Mouse (Mus musculus): ENCODE data around the gene Eno2. TPM values are rescaled to one million over a fixed set of nuclear protein-coding genes. Genes with fewer than 3 reads are reported as not detected.
"Not testable (repeated sequence)": the region's sequence is repeated elsewhere in the genome, so short reads cannot be mapped to it uniquely, and the experiment has no call there.

Eno2 gene
- polyA plus RNA-seq, 1 experiment from 2014 or later, result 34.6 TPM

DNA sequence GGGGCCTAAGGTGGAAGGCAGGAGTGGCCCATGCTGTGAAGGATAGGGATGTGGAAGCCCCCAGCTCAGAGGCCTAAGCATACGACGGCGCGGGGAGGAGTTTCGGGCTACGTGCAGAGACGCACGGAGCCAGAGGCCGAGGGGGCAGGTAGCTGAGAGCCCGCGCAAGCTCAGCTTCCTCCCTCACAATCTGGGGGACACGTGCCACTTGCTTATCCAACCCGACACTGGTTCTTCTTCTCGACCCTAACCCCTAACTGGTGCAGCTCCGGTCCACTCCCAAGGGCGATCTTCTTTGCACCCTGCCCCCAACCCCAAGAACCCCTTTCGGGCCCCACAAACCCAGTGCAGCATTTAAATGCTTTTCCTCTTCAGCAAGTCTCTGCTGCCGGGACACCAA lies 44.0 kb upstream of the Eno2 start:
- peak overlapping the region; percentile 60 for H3K4me3 ChIP-seq (ENCODE audit: low read depth, low read length)
- H3K9ac ChIP-seq (ENCODE audit: low read length), result peak overlapping the region; percentile 88
- peak overlapping the region; percentile 85 for H3K27ac ChIP-seq (ENCODE audit: low read depth, low read length)
- no peaks in the 10 kb centered on the region for H3K27me3 ChIP-seq (replicated peaks; ENCODE audit: control insufficient read depth, insufficient read depth, low read length)
- H3K36me3 ChIP-seq (ENCODE audit: control insufficient read depth, insufficient read depth, low read length), result peaks cover 56% of the 10 kb centered on the region
- ATAC-seq (peak; percentile 63), DNase-seq (ENCODE audit: low spot score) (peak; percentile 79)
- H3K9me3 ChIP-seq (replicated peaks; ENCODE audit: control insufficient read depth, low read length), result no peaks in the 10 kb centered on the region
- H3K4me1 ChIP-seq (ENCODE audit: control insufficient read depth, insufficient read depth, low read length), result peaks cover 20% of the 10 kb centered on the region
- peak overlapping the region; percentile 80 for H3K4me2 ChIP-seq (ENCODE audit: low read length)
- 0% methylated on average over 18 of the region's 18 CpGs for WGBS

DNA sequence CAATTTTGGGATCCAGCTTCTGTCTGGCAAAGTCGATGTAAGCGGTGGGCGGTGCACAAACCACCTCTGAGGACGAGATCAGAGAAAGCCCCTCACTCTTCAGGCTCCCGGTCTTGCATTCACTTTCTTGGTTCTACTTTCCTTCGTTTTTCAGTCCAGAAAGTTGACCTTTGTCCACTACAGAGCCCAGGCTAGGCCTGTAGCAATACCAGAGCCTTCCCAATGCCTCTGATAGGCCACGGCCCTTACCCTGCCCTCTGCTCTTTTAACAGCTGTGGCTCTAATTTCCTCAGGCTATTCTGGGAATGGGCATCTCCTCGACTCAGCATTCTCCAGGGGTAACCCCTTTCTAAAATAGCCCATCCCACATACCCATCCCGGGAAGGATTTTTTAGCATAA lies 43.4 kb upstream of the Eno2 start:
- DNase-seq (ENCODE audit: low spot score) (no peak), ATAC-seq (no peak)
- Histone ChIP-seq H3K4me2 (ENCODE audit: low read length) (peak overlapping the region; percentile 80), H3K9ac (ENCODE audit: low read length) (peak overlapping the region; percentile 88), H3K27me3 (replicated peaks; ENCODE audit: control insufficient read depth, insufficient read depth, low read length) (no peaks in the 10 kb centered on the region), H3K4me3 (ENCODE audit: low read depth, low read length) (peak overlapping the region; percentile 60), H3K4me1 (ENCODE audit: control insufficient read depth, insufficient read depth, low read length) (peaks cover 20% of the 10 kb centered on the region), H3K9me3 (replicated peaks; ENCODE audit: control insufficient read depth, low read length) (no peaks in the 10 kb centered on the region), H3K36me3 (ENCODE audit: control insufficient read depth, insufficient read depth, low read length) (peaks cover 49% of the 10 kb centered on the region), H3K27ac (ENCODE audit: low read depth, low read length) (peak overlapping the region; percentile 14; the same call in 1 of the 2 replicates)
- WGBS, result 17% methylated on average over 9 of the region's 9 CpGs

DNA sequence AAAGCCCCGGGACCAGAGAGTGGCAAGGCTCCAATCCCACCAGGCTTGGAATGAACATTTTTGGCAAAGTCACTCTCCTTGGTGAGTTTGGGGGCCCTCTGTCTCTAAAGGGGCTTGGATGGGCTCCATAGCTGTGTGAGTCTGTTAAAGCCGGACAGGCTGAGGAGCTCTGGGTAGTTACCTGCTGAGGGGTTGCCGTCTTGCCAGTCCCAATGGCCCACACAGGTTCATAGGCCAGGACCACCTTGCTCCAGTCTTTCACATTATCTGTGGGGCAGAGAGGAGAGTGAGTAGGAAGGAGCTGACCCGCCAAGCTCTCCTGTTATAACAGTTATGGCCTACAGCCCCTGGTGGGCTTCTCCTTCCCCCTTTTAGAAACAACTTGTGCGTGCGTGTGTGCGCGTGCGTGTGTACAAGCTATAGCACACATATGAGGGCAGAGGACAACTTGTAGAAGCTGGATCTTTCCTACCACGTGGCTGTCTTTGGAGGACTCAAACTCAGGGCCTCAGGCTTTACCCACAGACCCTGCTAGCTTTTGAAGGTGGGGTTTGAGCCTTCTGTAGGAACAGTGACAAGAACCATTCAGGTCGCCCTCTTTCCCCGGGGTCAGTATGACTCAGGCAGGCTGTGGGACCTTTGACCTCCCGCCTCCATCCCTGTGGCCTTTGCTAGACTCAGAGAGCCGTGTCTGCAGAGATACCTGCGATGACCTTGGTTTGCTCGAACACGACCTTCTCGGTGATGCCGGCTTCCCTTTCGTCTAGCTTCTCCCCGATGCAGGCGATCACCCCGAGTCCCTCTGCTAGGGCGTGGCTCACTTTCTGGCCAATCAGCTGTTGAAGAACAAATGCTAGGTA lies 42.5 kb upstream of the Eno2 start:
- no peaks in the 10 kb centered on the region for H3K9me3 ChIP-seq (replicated peaks; ENCODE audit: control insufficient read depth, low read length)
- H3K27me3 ChIP-seq (replicated peaks; ENCODE audit: control insufficient read depth, insufficient read depth, low read length), result no peaks in the 10 kb centered on the region
- ATAC-seq (no peak), DNase-seq (ENCODE audit: low spot score) (no peak)
- H3K9ac ChIP-seq (ENCODE audit: low read length), result peak overlapping the region; percentile 88
- peak overlapping the region; percentile 60; the same call in 1 of the 2 replicates for H3K4me3 ChIP-seq (ENCODE audit: low read depth, low read length)
- H3K36me3 ChIP-seq (ENCODE audit: control insufficient read depth, insufficient read depth, low read length), result peaks cover 40% of the 10 kb centered on the region
- WGBS, result 87% methylated on average over 24 of the region's 24 CpGs
- H3K4me1 ChIP-seq (ENCODE audit: control insufficient read depth, insufficient read depth, low read length), result peaks cover 20% of the 10 kb centered on the region
- peak overlapping the region; percentile 80 for H3K4me2 ChIP-seq (ENCODE audit: low read length)
- H3K27ac ChIP-seq (ENCODE audit: low read depth, low read length), result no peak overlapping the region

DNA sequence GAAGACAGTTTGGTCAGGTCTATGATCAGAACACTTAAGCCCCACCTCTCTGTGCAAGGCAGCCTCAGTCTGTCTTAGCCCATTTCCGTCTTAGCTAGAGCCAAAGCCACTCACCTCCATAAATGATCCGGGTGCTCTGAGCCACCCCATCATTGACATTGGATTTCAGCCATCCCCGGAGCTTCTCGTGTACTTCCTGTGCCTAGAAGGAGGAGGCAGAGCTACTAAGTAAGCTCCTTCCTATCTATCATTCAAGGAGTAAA lies 41.9 kb upstream of the Eno2 start:
- WGBS, result 85% methylated on average over 4 of the region's 4 CpGs
- Histone ChIP-seq H3K9ac (ENCODE audit: low read length) (no peak overlapping the region), H3K36me3 (ENCODE audit: control insufficient read depth, insufficient read depth, low read length) (peaks cover 34% of the 10 kb centered on the region), H3K4me3 (ENCODE audit: low read depth, low read length) (no peak overlapping the region), H3K27ac (ENCODE audit: low read depth, low read length) (no peak overlapping the region), H3K27me3 (replicated peaks; ENCODE audit: control insufficient read depth, insufficient read depth, low read length) (no peaks in the 10 kb centered on the region), H3K4me2 (ENCODE audit: low read length) (no peak overlapping the region), H3K4me1 (ENCODE audit: control insufficient read depth, insufficient read depth, low read length) (peaks cover 20% of the 10 kb centered on the region), H3K9me3 (replicated peaks; ENCODE audit: control insufficient read depth, low read length) (no peaks in the 10 kb centered on the region)
- ATAC-seq (no peak), DNase-seq (ENCODE audit: low spot score) (no peak)

DNA sequence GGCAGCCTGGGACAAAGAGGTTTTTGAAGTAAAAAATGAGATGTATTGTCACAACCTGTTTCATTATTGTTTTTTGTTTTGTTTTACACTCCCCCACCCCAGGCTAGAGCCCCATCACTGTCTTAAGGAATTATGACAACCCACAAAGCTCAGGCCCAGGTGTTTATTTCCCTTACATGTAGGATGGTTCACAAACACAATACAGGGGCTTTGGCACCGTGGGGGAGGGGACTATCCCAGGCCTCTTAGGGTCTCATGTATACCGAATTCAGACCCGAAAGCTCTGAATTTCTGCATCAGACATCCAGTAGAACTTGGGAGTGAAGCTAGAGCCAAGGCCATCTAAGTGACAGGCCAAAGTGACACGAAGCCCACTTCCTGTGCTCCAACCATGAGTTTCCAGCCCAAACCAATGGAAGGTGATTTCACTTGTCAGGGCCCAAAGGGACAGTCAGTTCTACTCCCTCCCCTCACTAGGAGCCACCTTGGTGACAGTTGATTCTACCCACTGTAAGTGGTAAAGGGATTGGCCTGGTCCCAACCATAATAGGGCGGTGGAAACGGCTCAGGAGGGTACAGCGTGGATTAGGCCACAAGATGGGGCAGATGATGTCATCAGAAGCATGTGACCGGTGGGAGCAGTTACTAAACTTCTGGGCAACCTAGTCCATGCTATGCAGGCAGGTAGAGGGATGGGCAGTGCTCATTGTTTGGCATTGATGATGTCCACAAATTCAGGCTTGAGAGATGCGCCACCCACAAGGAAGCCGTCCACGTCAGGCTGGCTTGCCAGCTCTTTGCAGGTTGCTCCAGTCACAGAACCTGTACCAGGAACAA lies 41.3 kb upstream of the Eno2 start:
- not testable (repeated sequence) for H3K9ac ChIP-seq (ENCODE audit: low read length); H3K27me3 ChIP-seq (replicated peaks; ENCODE audit: control insufficient read depth, insufficient read depth, low read length); ATAC-seq; H3K9me3 ChIP-seq (replicated peaks; ENCODE audit: control insufficient read depth, low read length); DNase-seq (ENCODE audit: low spot score); H3K4me3 ChIP-seq (ENCODE audit: low read depth, low read length); H3K4me2 ChIP-seq (ENCODE audit: low read length); H3K27ac ChIP-seq (ENCODE audit: low read depth, low read length)
- H3K4me1 ChIP-seq (ENCODE audit: control insufficient read depth, insufficient read depth, low read length), result peaks cover 23% of the 10 kb centered on the region
- H3K36me3 ChIP-seq (ENCODE audit: control insufficient read depth, insufficient read depth, low read length), result peaks cover 29% of the 10 kb centered on the region
- 79% methylated on average over 10 of the region's 11 CpGs for WGBS

DNA sequence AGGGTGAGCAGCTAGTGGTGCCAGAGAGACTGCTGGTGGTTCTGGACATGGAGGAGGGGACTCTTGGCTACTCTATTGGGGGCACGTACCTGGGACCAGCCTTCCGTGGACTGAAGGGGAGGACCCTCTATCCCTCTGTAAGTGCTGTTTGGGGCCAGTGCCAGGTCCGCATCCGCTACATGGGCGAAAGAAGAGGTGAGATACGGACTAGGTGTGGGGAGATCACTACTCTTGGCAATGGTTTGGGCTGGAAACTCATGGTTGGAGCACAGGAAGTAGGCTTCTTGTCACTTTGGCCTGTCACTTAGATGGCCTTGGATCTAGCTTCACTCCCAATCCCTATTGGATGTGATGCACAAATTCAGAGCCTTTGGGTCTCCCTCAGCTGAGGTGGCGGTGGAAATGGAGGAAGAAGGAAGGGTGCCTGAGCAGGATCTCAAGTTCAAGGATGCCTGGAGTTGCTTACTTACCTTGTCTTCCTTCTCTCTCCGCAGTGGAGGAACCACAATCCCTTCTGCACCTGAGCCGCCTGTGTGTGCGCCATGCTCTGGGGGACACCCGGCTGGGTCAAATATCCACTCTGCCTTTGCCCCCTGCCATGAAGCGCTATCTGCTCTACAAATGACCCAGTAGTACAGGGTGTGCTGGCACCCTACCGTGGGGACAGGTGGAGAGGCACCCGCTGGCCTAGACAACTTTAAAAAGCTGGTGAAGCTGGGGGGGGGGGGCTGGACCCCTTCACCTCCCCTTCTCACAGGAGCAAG lies 40.5 kb upstream of the Eno2 start:
- Histone ChIP-seq H3K36me3 (ENCODE audit: control insufficient read depth, insufficient read depth, low read length) (peaks cover 23% of the 10 kb centered on the region), H3K27ac (ENCODE audit: low read depth, low read length) (peak overlapping the region; percentile 39; the same call in 1 of the 2 replicates), H3K4me1 (ENCODE audit: control insufficient read depth, insufficient read depth, low read length) (peaks cover 23% of the 10 kb centered on the region), H3K27me3 (replicated peaks; ENCODE audit: control insufficient read depth, insufficient read depth, low read length) (no peaks in the 10 kb centered on the region), H3K4me2 (ENCODE audit: low read length) (peak overlapping the region; percentile 95), H3K9me3 (replicated peaks; ENCODE audit: control insufficient read depth, low read length) (no peaks in the 10 kb centered on the region), H3K4me3 (ENCODE audit: low read depth, low read length) (peak overlapping the region; percentile 42), H3K9ac (ENCODE audit: low read length) (peak overlapping the region; percentile 72)
- DNase-seq (ENCODE audit: low spot score) (no peak), ATAC-seq (no peak)
- 34% methylated on average over 14 of the region's 14 CpGs for WGBS

DNA sequence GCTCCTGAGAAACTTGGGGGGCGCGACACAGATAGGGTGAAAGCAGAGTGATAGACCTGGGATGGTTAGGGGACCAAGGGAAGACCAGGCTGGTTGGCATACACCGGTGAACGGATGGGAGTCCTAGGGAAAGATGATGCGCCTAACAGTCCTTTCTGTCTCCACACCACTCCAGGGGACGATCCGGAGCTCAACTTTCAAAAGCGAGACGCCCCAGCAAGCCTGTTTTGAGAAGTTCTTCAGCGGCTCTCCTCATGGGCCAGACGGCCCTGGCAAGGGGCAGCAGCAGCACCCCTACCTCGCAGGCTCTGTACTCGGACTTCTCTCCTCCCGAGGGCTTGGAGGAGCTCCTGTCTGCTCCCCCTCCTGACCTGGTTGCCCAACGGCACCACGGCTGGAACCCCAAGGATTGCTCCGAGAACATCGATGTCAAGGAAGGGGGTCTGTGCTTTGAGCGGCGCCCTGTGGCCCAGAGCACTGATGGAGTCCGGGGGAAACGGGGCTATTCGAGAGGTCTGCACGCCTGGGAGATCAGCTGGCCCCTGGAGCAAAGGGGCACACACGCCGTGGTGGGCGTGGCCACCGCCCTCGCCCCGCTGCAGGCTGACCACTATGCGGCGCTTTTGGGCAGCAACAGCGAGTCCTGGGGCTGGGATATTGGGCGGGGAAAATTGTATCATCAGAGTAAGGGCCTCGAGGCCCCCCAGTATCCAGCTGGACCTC lies 39.7 kb upstream of the Eno2 start:
- ATAC-seq, result peak; percentile 23
- no peaks in the 10 kb centered on the region for H3K9me3 ChIP-seq (replicated peaks; ENCODE audit: control insufficient read depth, low read length)
- peaks cover 19% of the 10 kb centered on the region for H3K4me1 ChIP-seq (ENCODE audit: control insufficient read depth, insufficient read depth, low read length)
- DNase-seq (ENCODE audit: low spot score), result peak; percentile 77
- H3K36me3 ChIP-seq (ENCODE audit: control insufficient read depth, insufficient read depth, low read length), result peaks cover 21% of the 10 kb centered on the region
- H3K27me3 ChIP-seq (replicated peaks; ENCODE audit: control insufficient read depth, insufficient read depth, low read length), result no peaks in the 10 kb centered on the region
- H3K9ac ChIP-seq (ENCODE audit: low read length), result peak overlapping the region; percentile 72
- WGBS, result under 1% methylated on average over 35 of the region's 35 CpGs
- H3K4me3 ChIP-seq (ENCODE audit: low read depth, low read length), result peak overlapping the region; percentile 42
- peak overlapping the region; percentile 72 for H3K27ac ChIP-seq (ENCODE audit: low read depth, low read length)
- H3K4me2 ChIP-seq (ENCODE audit: low read length), result peak overlapping the region; percentile 95

DNA sequence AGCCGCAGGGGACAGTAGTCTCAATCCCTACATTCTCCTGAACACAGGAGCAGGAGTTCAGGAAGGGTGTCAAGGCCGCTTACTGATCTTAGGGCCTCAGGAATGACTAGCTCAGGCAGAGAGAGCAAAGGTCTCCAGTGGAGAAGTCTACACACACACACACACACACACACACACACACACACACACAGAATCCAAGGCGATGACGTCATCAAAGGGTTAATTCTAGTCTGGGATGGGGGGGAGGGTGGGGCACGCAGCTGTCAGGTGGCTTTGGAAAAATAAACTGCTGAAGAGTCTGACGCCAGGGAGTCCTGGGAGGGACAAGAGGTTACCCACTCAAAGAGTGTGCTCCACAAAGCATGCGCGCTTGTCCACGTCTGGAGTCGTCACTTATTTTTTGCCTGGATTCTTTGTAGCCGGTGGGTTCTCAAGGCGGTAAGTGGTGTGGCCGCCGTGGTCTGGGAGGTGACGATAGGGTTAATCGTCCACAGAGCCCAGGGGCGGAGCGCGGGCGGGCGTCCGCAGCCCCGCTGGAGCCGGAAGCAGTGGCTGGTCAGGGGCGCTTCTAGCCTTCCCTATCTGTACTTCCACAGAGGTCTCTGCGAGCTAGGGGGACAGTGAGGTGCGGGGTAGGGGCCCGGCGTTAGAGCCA lies 39.0 kb upstream of the Eno2 start, which contains the start of gene Spsb2:
Spsb2 (plus strand) TSS at position 304 of the 655 bp plus-strand sequence.
- DNase-seq (ENCODE audit: low spot score), result peak; percentile 60
- H3K27ac ChIP-seq (ENCODE audit: low read depth, low read length), result peak within 1 kb of the TSS; percentile 72
- peaks cover 18% of the 10 kb centered on the region for H3K4me1 ChIP-seq (ENCODE audit: control insufficient read depth, insufficient read depth, low read length)
- H3K27me3 ChIP-seq (replicated peaks; ENCODE audit: control insufficient read depth, insufficient read depth, low read length), result no peaks in the 10 kb centered on the region
- peak within 1 kb of the TSS; percentile 95 for H3K4me2 ChIP-seq (ENCODE audit: low read length)
- peak within 1 kb of the TSS; percentile 72 for H3K9ac ChIP-seq (ENCODE audit: low read length)
- H3K9me3 ChIP-seq (replicated peaks; ENCODE audit: control insufficient read depth, low read length), result no peaks in the 10 kb centered on the region
- peaks cover 21% of the 10 kb centered on the region for H3K36me3 ChIP-seq (ENCODE audit: control insufficient read depth, insufficient read depth, low read length)
- WGBS, result 5% methylated on average over 29 of the region's 29 CpGs
- H3K4me3 ChIP-seq (ENCODE audit: low read depth, low read length), result peak within 1 kb of the TSS; percentile 42
- peak; percentile 25 for ATAC-seq

Measured in forebrain, embryonic 14.5 days (tissue).